Mouse (Mus musculus): ENCODE results near the gene Slc12a5. TPM values are rescaled to one million over a fixed set of nuclear protein-coding genes. Genes with fewer than 3 reads are reported as not detected.

Slc12a5 gene
- 1.2 and 1.3 TPM in 2 replicates for polyA plus RNA-seq (2012; ENCODE audit: insufficient read depth, insufficient read length, missing spikeins)

GRCm38 (mm10) chr2:164960716-164961441 is at the start of gene Slc12a5:
Gene Slc12a5 (plus strand): TSS chr2:164960802.
- Histone ChIP-seq H3K4me3 (ENCODE audit: insufficient read depth, low read depth, low read length) (peak within 1 kb of the TSS; percentile 60), H3K4me1 (ENCODE audit: control insufficient read depth, insufficient read depth, insufficient read length, low read length) (no peaks in the 10 kb centered on the region), H3K27ac (replicated peaks; ENCODE audit: low read depth, low read length) (no peak within 1 kb of the TSS)

- peaks cover 13% of the 10 kb centered on the region for H3K4me1 ChIP-seq (ENCODE audit: control insufficient read depth, insufficient read depth, insufficient read length, low read length)
- peak within 1 kb of the TSS; percentile 100 for H3K27ac ChIP-seq (replicated peaks; ENCODE audit: low read depth, low read length)
- H3K4me3 ChIP-seq (ENCODE audit: insufficient read depth, low read depth, low read length), result peak within 1 kb of the TSS; percentile 91
These were observed 49.2 kb upstream of the Slc12a5 start, which contains the start of gene Zfp335 for GRCm38 (mm10) chr2:164911086-164912048. Gene Zfp335 (minus strand): TSS chr2:164911757.

GRCm38 (mm10) chr2:164912151-164912550 is 48.5 kb upstream of the Slc12a5 start:
- Histone ChIP-seq H3K27ac (replicated peaks; ENCODE audit: low read depth, low read length) (peak overlapping the region; percentile 91), H3K4me1 (ENCODE audit: control insufficient read depth, insufficient read depth, insufficient read length, low read length) (peaks cover 13% of the 10 kb centered on the region), H3K4me3 (ENCODE audit: insufficient read depth, low read depth, low read length) (peak overlapping the region; percentile 91)

GRCm38 (mm10) chr2:164912749-164913427 is 47.7 kb upstream of the Slc12a5 start:
- Histone ChIP-seq H3K27ac (replicated peaks; ENCODE audit: low read depth, low read length) (0 out of 2 replicates have a peak overlapping the region, but pooled peaks have one; percentile 3), H3K4me1 (ENCODE audit: control insufficient read depth, insufficient read depth, insufficient read length, low read length) (peaks cover 13% of the 10 kb centered on the region), H3K4me3 (ENCODE audit: insufficient read depth, low read depth, low read length) (no peak overlapping the region)

- H3K27ac ChIP-seq (replicated peaks; ENCODE audit: low read depth, low read length), result 0 out of 2 replicates have a peak overlapping the region, but pooled peaks have one; percentile 3
- H3K4me3 ChIP-seq (ENCODE audit: insufficient read depth, low read depth, low read length), result no peak overlapping the region
- peaks cover 13% of the 10 kb centered on the region for H3K4me1 ChIP-seq (ENCODE audit: control insufficient read depth, insufficient read depth, insufficient read length, low read length)
These were observed 47.2 kb upstream of the Slc12a5 start for GRCm38 (mm10) chr2:164913428-164913786.

- peaks cover 5% of the 10 kb centered on the region; the same call in 1 of the 2 replicates for H3K4me1 ChIP-seq (ENCODE audit: control insufficient read depth, insufficient read depth, insufficient read length, low read length)
- no peak overlapping the region for H3K4me3 ChIP-seq (ENCODE audit: insufficient read depth, low read depth, low read length)
- no peak overlapping the region for H3K27ac ChIP-seq (replicated peaks; ENCODE audit: low read depth, low read length)
These were observed 43.8 kb upstream of the Slc12a5 start for GRCm38 (mm10) chr2:164916820-164917219.

GRCm38 (mm10) chr2:164917371-164917770 is 43.2 kb upstream of the Slc12a5 start:
- peaks cover 2% of the 10 kb centered on the region; the same call in 1 of the 2 replicates for H3K4me1 ChIP-seq (ENCODE audit: control insufficient read depth, insufficient read depth, insufficient read length, low read length)
- no peak overlapping the region for H3K4me3 ChIP-seq (ENCODE audit: insufficient read depth, low read depth, low read length)
- no peak overlapping the region for H3K27ac ChIP-seq (replicated peaks; ENCODE audit: low read depth, low read length)

- H3K4me3 ChIP-seq (ENCODE audit: insufficient read depth, low read depth, low read length), result no peak overlapping the region
- no peaks in the 10 kb centered on the region for H3K4me1 ChIP-seq (ENCODE audit: control insufficient read depth, insufficient read depth, insufficient read length, low read length)
- H3K27ac ChIP-seq (replicated peaks; ENCODE audit: low read depth, low read length), result no peak overlapping the region
These were observed 42.3 kb upstream of the Slc12a5 start for GRCm38 (mm10) chr2:164918325-164918724.

- no peaks in the 10 kb centered on the region for H3K4me1 ChIP-seq (ENCODE audit: control insufficient read depth, insufficient read depth, insufficient read length, low read length)
- H3K4me3 ChIP-seq (ENCODE audit: insufficient read depth, low read depth, low read length), result no peak overlapping the region
- H3K27ac ChIP-seq (replicated peaks; ENCODE audit: low read depth, low read length), result no peak overlapping the region
These were observed 38.6 kb upstream of the Slc12a5 start for GRCm38 (mm10) chr2:164921984-164922383.

- Histone ChIP-seq H3K27ac (replicated peaks; ENCODE audit: low read depth, low read length) (no peak overlapping the region), H3K4me1 (ENCODE audit: control insufficient read depth, insufficient read depth, insufficient read length, low read length) (no peaks in the 10 kb centered on the region), H3K4me3 (ENCODE audit: insufficient read depth, low read depth, low read length) (no peak overlapping the region)
These were observed 37.3 kb upstream of the Slc12a5 start for GRCm38 (mm10) chr2:164923291-164923690.

- no peak overlapping the region for H3K4me3 ChIP-seq (ENCODE audit: insufficient read depth, low read depth, low read length)
- H3K4me1 ChIP-seq (ENCODE audit: control insufficient read depth, insufficient read depth, insufficient read length, low read length), result no peaks in the 10 kb centered on the region
- H3K27ac ChIP-seq (replicated peaks; ENCODE audit: low read depth, low read length), result no peak overlapping the region
These were observed 36.3 kb upstream of the Slc12a5 start for GRCm38 (mm10) chr2:164924100-164924857.

- Histone ChIP-seq H3K27ac (replicated peaks; ENCODE audit: low read depth, low read length) (no peak overlapping the region), H3K4me1 (ENCODE audit: control insufficient read depth, insufficient read depth, insufficient read length, low read length) (no peaks in the 10 kb centered on the region), H3K4me3 (ENCODE audit: insufficient read depth, low read depth, low read length) (no peak overlapping the region)
These were observed 29.7 kb upstream of the Slc12a5 start for GRCm38 (mm10) chr2:164930706-164931581.

GRCm38 (mm10) chr2:164933534-164933933 is 27.1 kb upstream of the Slc12a5 start:
- Histone ChIP-seq H3K4me3 (ENCODE audit: insufficient read depth, low read depth, low read length) (no peak overlapping the region), H3K27ac (replicated peaks; ENCODE audit: low read depth, low read length) (no peak overlapping the region), H3K4me1 (ENCODE audit: control insufficient read depth, insufficient read depth, insufficient read length, low read length) (no peaks in the 10 kb centered on the region)
